Mouse (Mus musculus): ENCODE data around the gene Hoxc8. TPM values are rescaled to one million over a fixed set of nuclear protein-coding genes. Genes with fewer than 3 reads are reported as not detected.

Gene Hoxc8
- not detected for total RNA-seq (2021)
- long read RNA-seq, experiment 1, result 0 reads
- long read RNA-seq, experiment 2, result 0 reads

GRCm38 (mm10) chr15:102990461-102991397 lies at the start of gene Hoxc8:
Gene Hoxc8, plus strand, starts transcription at chr15:102990607.
- H3K4me3 ChIP-seq, result no peak within 1 kb of the TSS
- H3K27ac ChIP-seq, result no peak within 1 kb of the TSS
- DNase-seq (ENCODE audit: low spot score in 2 of 2), result no peak
- no peak for TF ChIP-seq CTCF (conservative IDR thresholded peaks at IDR 0.05)

GRCm38 (mm10) chr15:102942739-102943467 lies 47.5 kb upstream of the Hoxc8 start:
- no peak for TF ChIP-seq CTCF (conservative IDR thresholded peaks at IDR 0.05)

GRCm38 (mm10) chr15:102943468-102943813 lies 47.0 kb upstream of the Hoxc8 start:
- H3K4me3 ChIP-seq, result no peak overlapping the region
- no peak for TF ChIP-seq CTCF (conservative IDR thresholded peaks at IDR 0.05)
- DNase-seq (ENCODE audit: low spot score in 2 of 2), result no peak
- no peak overlapping the region for H3K27ac ChIP-seq

More at GRCm38 (mm10) chr15:102942739-102943467, 47.5 kb upstream of the Hoxc8 start:
- Histone ChIP-seq H3K4me3 (no peak overlapping the region), H3K27ac (no peak overlapping the region)
- DNase-seq (ENCODE audit: low spot score in 2 of 2), result no peak

- H3K27ac ChIP-seq, result no peak overlapping the region
- no peak for DNase-seq (ENCODE audit: low spot score in 2 of 2)
- TF ChIP-seq CTCF (conservative IDR thresholded peaks at IDR 0.05), result no peak
- no peak overlapping the region for H3K4me3 ChIP-seq
These were observed 45.0 kb upstream of the Hoxc8 start for GRCm38 (mm10) chr15:102945185-102946077.

GRCm38 (mm10) chr15:102947276-102947675 lies 43.1 kb upstream of the Hoxc8 start:
- no peak for DNase-seq (ENCODE audit: low spot score in 2 of 2)
- Histone ChIP-seq H3K27ac (no peak overlapping the region), H3K4me3 (no peak overlapping the region)
- no peak for TF ChIP-seq CTCF (conservative IDR thresholded peaks at IDR 0.05)

- no peak for DNase-seq (ENCODE audit: low spot score in 2 of 2)
- Histone ChIP-seq H3K4me3 (no peak overlapping the region), H3K27ac (no peak overlapping the region)
- no peak for TF ChIP-seq CTCF (conservative IDR thresholded peaks at IDR 0.05)
These were observed 41.6 kb upstream of the Hoxc8 start for GRCm38 (mm10) chr15:102948842-102949241.

GRCm38 (mm10) chr15:102949696-102950095 lies 40.7 kb upstream of the Hoxc8 start:
- TF ChIP-seq CTCF (conservative IDR thresholded peaks at IDR 0.05), result no peak
- H3K27ac ChIP-seq, result no peak overlapping the region
- no peak for DNase-seq (ENCODE audit: low spot score in 2 of 2)
- H3K4me3 ChIP-seq, result no peak overlapping the region

GRCm38 (mm10) chr15:102950877-102951276 lies 39.5 kb upstream of the Hoxc8 start:
- no peak for TF ChIP-seq CTCF (conservative IDR thresholded peaks at IDR 0.05)
- no peak overlapping the region for H3K27ac ChIP-seq

GRCm38 (mm10) chr15:102953561-102953960 lies 36.8 kb upstream of the Hoxc8 start:
- Histone ChIP-seq H3K4me3 (no peak overlapping the region), H3K27ac (no peak overlapping the region)
- no peak for TF ChIP-seq CTCF (conservative IDR thresholded peaks at IDR 0.05)
- no peak for DNase-seq (ENCODE audit: low spot score in 2 of 2)

More at GRCm38 (mm10) chr15:102950877-102951276, 39.5 kb upstream of the Hoxc8 start:
- no peak overlapping the region for H3K4me3 ChIP-seq
- no peak for DNase-seq (ENCODE audit: low spot score in 2 of 2)

GRCm38 (mm10) chr15:102954192-102955006 lies 36.0 kb upstream of the Hoxc8 start, which contains the start of gene Hoxc11:
Gene Hoxc11, plus strand, starts transcription at chr15:102954427.
- Histone ChIP-seq H3K27ac (no peak within 1 kb of the TSS), H3K4me3 (no peak within 1 kb of the TSS)
- no peak for TF ChIP-seq CTCF (conservative IDR thresholded peaks at IDR 0.05)
- DNase-seq (ENCODE audit: low spot score in 2 of 2), result no peak

GRCm38 (mm10) chr15:102955007-102955382 lies 35.4 kb upstream of the Hoxc8 start:
- no peak overlapping the region for H3K27ac ChIP-seq
- no peak for TF ChIP-seq CTCF (conservative IDR thresholded peaks at IDR 0.05)
- DNase-seq (ENCODE audit: low spot score in 2 of 2), result no peak
- no peak overlapping the region for H3K4me3 ChIP-seq

Data from layer of hippocampus, adult 2 months (tissue).